Mouse (Mus musculus): ENCODE results near the gene Lypd8.
A peak's percentile ranks its signal among the peaks of the same experiment; 100 is the strongest.
"Not testable (repeated sequence)": the region's sequence is repeated elsewhere in the genome, so short reads cannot be mapped to it uniquely, and the experiment has no call there.

Lypd8 gene

DNA sequence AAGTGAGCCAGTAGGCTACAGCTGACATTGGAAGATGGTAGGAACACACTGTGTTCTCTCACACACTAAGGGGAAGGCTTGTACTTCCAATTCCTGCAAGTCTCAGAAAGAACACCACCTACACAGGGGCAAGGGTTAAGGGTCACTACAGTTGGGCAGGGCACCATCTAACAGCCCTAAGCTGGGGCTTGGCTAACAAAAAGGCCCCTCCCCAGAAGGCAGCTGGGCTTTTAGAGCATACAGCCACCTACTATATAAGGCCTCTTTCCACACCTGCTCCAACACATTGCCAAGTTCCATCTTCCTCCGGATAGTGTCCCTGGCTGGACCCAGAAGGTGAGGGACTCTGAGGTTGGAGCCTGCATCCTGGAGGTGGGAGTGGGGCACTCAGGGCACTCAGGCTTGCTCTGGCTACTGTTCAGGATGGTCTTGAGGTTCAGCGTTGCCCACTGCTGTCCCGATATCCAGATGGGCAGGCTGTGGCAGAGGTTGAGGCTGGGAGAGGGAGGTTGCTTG is at the start of gene Lypd8:
Lypd8 (plus strand) TSS at position 281 of the 516 bp plus-strand sequence.
- no peak for DNase-seq

DNA sequence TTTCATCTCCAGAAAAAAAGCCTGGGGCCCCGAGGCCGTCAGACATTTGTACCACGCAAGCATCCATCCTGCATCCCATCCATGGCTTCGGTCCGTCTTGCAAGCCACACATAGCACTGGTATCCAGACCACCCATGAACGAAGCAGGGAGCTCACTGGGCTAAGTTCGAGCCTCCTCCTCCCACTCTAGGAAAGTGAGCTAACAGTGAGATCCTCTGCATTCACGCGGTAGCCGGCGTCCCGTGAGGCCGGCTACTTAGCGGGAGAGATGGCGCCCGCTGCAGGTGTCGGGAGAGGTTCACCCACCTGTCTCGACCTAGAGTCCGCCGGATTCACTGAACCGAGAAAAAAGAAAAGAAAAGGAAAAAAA is 49.0 kb upstream of the Lypd8 start:
- DNase-seq: no peak

DNA sequence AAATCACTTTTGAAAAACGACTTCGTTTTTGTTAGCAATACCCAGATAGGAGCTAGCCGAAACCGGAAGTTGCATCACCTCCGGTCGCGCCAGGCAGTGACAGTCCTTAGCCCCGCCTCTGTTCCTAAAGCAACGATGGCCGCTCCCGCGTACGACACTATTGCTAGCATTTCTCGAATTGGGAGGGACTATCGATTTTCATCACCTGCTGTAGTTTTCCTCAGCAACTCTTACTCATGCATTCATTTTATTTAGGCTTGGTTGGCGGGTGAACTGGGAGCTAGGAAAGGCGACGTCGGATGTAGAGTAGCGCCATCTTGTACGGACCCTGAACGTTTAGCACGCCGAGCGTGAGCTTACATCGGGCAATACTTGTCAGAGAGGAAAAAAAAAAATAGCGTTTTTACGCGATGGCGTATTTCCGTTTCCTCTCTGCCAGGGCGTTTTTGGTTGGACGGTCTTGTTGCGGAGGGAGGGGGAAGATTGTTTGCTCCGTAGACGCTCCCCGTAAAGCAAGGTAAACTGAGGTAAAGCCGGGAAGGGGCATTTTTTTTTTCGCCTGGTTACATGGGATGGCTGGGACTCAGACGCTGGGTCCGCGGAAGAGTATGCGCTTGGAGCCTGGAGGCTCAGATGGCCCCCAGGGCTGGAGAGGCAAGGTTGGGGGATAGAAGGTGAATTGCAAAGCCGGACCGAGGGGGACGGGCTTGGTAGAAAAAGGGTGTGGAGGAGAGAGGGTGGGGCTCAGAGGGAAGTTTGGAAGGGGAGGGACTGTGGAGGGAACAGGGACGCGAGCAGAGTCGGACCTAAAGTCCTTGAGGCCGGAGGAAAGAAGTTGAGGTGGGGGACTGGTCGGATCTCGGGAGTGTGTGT is 48.3 kb upstream of the Lypd8 start, which contains the start of the genes Zfp672 and Sh3bp5l:
Zfp672 (minus strand) TSS at position 64 of the 873 bp plus-strand sequence.
Sh3bp5l (plus strand) TSS at position 449 of the 873 bp plus-strand sequence.
- peak; percentile 97 for DNase-seq

DNA sequence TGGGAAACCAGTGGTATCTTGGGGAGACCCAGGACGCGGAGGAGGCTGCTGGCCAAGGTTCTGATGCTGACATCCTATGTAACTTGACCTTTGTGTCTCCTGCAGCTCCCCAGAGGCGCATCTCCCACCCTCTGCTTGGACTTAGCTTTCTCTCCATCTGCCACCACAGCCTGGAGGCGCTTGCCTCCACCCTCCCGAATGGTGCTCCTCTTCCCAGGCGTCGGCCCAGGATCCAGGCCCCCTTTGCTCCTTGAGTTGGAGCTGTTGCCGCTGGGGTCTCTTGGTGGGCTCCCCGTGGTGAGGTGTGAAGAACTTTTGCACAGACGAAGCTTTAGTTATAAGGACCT is 47.7 kb upstream of the Lypd8 start:
- DNase-seq: no peak

DNA sequence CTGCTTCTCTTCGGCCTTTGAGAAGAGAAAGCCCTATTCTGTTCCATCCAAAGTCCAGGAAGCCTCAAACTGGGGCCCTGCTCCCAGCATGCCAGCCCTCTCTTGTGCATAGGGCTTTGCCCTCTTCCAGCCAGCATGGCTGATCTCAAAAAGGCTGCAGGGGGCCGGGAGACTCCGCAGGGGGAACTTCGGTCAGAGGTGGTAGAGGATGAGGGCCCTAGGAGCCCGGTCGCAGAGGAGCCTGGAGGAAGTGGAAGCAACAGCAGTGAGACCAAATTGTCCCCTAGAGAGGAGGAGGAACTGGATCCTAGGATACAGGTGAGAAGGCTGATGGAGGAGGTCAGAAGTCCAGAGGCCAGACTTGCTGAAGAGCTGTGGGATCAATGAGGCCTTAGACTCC is 47.3 kb upstream of the Lypd8 start:
- DNase-seq: no peak

DNA sequence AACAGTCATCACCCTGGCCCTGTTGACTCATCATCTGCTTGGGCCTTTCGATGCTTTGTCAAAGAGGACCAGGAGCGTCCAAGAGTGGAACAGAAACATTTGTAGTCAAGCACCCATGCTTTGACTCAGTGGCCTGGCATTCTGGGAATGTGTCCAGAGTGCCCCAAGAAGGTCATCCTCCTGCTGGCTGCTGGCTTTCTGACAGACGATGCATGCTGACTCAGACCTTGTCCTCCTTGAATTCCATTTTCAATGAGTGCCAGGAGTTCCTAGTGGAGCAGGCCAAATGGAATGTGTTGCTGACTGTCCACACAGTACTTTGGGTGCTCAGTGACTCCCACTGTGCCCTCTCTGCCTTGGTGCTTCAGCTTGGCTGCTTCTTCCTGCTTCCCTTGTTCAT is 44.1 kb upstream of the Lypd8 start:
- DNase-seq: no peak

DNA sequence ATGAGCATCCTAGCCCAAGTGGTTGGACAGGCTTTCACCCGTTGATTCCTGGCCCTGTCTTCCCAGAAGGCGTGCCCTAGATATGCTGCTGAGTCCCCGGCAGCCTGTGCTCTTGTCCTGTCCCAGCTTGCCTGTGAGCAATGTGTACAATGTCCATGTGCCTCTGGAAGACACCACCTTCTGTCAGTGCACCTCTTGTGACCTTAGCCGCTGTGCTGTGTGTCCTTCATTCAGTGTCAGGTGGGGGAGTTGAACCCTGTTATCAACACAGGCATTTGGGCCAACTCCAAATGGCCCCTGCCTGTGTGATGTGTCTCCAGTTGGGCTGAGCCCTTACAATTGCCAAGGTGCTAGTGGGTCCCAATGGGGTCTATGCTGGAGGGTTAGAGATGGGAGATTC is 32.1 kb upstream of the Lypd8 start:
- no peak for DNase-seq

DNA sequence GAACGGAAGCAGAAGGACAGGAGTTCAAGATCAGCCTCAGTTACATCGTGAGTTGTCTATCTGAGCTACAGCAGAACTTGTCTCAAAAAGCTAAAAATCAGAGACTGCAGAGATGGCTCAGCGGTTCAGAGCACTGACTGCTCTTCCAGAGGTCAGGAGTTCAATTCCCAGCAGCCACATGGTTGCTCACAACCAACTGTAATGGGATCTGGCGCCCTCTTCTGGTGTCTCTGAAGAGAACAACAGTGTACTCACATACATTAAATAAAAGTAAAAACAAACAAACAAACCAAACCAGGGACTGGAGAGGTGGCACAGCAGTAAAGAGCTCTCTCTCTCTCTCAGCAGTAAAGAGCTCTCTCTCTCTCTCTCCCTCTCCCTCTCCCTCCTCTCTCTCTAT is 28.2 kb upstream of the Lypd8 start:
- peak; percentile 21 for DNase-seq

DNA sequence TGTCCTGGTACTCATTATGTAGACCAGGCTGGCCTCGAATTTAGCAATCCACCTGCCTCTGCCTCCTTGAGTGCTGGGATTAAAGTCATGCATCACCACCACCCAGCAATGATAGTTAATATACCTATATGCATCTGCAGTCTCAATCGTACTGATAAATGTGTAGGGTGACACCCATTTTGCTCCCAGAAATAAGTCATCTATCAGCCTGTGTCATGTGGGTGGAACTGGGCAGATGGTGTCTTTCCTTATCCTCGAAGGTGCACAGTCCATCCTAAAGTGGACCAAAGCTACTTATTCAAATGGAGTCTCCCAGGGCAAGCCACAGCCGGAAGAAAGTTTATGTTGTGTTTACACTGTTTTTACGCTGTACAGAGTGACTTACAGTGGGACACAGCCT is 27.7 kb upstream of the Lypd8 start:
- DNase-seq: no peak

DNA sequence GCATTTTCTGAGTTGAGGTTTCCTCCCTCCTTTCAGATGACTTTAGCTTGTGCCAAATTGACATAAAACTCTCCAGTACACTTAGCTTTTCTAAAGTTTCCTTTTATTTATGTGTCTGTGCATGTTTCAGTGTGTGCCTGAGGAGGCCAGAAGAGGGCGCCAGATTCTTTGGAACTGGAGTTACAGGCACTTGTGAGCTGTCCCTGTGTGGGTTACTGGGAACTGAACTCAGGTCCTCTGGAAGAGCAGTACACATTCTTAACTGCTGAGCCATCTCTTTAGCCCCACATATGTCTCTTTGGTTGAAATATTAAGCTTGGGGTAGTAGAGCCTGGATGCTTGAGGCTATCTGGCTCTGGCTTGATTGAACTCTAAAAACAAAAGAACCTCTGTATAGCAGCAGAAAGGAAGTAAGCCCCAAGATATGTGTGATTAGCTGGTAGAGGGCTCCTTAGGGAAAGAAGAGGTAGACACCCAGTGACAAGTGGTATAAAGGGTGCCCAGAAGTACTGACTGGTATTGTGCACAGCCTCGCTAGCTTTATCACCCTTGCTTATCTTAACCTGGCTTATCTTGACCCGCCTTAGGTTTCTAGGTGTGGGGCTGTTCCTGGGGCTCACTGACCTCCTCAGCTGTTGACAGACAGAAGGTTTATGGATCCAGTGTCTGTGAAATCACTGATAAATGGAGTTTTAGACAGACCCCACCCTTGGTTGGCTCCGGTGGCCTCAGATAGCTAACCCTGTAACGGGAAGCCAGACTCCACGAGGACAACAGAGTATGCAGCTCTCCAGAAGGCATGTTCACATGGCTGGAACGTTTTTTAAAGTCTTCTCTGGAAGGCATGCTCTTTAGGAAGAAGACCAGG is 25.9 kb upstream of the Lypd8 start:
- peak; percentile 19 for DNase-seq

DNA sequence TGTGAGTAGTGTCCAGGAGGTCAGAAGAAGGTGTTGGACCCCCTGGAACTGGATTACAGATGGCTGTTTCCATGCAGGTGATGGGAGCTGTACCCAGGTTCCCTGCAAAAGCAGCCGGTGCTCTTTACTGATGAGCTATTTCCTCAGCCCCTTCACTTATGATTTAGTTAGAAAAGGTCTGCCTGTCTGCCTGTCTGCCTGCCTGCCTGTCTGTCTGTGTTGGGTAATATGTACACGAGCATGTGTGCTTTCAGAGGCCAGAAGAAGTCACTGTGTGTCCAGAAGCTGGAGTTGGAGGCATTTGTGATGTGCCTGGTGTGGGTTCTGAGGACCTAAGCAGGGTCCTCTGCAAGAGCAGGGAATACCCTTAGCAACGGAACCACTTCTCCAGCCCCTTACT is 25.1 kb upstream of the Lypd8 start:
- DNase-seq: no peak

DNA sequence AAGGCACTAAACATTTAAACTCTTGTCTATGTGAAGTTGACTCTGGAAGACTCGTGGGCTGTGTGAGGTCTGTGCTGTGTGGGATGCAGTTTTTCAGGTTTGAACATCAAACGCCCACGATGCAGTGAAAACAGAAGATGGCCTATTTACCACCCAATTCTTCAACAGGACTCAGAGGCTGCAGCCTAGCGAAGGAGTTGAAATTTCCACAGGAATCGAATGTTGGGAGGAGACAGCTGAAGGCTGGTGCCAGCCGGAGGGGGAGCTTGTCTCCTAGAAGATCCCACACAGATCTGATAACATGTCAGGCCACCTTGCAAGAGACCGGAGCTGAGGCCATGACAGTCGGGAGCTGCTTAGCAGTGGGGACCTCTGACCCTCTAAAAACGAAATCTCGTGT is 24.4 kb upstream of the Lypd8 start:
- no peak for DNase-seq

DNA sequence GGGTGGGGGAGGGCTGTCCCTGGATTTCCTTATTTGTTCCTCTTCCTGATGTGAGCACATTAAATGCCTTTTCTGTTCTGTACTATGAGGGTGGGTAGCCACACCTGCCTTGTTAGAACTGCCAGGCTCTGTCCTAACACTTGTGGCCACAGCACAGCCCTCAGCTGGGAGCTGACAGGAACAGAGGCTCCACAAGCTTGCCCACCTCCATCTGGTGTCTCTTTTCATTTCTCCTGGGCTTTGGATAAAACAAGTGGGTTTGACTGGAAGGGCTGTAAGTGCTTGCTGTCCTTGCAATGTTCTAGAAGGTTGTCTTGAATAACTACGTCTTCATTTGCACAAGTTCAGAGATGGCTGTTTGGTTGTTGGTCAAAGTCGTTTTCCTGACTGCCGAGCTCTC is 23.9 kb upstream of the Lypd8 start:
- no peak for DNase-seq

DNA sequence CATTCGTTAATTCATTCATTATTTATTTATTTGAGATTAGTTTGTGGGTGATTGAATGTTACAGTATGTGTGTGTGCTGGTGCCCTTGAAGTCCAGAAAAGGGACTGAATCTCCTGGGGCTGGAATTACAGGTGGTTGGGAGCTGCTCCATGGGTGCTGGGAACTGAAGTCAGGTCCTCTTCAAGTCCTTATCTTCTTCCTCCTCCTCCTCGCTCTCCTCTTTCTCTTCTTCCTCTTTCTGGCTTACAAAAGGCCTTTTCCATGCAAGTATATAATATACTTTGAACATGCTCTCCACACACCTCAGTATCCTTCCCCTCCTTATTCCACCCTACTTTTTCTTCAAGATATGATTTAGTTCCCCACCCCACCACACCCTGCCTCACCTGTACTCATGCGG is 21.8 kb upstream of the Lypd8 start:
- DNase-seq: no peak

DNA sequence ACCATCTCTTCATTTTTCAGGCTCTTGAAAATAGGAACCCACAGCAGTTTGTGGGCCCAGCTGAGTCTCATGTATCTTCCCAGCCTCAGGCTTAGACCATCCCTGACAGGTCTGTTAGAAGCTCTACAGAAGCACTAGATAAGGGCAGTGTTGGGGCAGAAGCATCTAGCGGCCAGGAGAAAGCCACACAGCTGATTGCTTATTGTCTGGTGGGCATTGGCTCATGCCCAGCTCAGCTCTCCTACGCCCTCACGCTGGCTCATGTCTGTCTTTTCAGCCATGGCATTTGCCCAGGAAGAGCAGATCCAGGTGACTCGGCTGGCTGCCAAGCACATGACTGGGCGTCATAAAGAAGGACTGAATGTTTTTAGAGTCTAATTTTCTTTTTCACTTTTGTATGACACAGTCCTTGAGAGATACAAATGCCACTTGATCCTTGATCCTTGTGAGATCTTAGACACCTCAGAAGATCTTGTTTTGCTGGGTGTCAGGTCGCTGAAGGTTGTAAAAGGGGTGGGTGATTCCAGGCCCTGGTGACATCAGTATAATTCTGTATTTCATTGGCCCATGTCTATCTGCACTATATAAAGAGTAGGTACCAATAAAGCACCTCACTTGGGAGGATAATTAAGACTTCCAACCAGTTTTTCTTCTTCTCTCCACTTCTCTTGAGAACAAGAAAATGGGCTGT is 20.9 kb upstream of the Lypd8 start:
- no peak for DNase-seq

DNA sequence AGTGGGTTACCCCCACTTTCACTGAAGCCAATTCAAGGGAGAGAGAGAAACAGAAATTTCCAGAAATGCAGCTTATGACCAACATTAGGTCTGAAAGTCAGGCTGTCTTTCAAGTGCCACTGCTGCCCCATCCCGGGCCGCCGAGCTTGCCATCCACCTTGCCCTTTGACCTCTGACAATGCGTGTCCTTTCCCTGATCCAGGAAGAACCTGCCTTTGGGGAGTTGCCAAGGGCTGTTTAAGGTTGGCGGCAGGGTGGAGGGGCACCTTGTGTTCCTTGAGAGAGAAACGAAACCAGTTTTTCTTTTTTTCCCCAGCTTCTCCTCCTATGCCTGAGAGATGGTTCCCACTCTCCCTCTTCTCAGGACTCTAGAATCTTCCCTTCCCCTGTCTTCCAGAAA is 16.3 kb upstream of the Lypd8 start:
- not testable (repeated sequence) for DNase-seq

DNA sequence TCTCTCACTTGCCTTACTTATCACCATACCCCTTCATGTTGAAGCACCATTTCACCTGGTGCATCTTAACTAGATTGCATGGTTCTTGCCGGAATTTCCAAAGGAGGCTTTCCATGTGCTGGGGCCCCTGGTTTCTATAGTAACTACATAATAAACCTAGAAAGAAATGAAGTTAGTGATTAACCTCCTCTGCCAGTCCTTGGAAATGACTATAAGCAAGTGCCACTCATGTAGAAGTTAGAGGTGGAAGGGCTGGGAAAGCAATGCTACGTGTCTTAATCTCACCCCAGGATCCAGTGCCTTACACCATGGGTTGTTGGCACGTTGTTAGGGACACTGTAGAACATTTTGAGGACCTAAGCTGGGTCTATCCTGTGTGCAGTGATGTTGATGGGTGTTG is 14.4 kb upstream of the Lypd8 start:
- no peak for DNase-seq

DNA sequence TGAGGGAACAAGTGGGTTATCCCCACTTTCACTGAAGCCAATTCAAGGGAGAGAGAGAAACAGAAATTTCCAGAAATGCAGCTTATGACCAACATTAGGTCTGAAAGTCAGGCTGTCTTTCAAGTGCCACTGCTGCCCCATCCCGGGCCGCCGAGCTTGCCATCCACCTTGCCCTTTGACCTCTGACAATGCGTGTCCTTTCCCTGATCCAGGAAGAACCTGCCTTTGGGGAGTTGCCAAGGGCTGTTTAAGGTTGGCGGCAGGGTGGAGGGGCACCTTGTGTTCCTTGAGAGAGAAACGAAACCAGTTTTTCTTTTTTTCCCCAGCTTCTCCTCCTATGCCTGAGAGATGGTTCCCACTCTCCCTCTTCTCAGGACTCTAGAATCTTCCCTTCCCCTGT is 12.7 kb upstream of the Lypd8 start:
- DNase-seq: not testable (repeated sequence)

DNA sequence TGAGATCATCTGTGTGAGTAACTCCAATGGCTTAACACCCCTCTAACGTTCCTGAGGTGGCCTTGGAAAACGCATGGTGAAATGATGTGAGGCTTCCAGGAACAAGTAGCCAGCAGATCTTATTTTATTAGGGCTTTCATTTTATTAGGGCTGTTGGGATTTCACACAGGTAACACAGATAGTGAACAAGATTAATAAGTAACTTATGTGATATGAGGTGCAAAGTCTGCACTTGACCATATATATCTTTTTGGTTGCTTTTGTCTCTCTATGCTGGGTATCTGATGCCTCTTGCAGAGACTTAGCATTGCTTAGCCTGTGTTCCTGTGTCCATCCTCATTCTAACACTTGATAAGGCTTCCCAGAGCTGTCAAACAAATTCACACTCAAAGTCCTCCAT is 1.6 kb upstream of the Lypd8 start:
- DNase-seq: no peak

DNA sequence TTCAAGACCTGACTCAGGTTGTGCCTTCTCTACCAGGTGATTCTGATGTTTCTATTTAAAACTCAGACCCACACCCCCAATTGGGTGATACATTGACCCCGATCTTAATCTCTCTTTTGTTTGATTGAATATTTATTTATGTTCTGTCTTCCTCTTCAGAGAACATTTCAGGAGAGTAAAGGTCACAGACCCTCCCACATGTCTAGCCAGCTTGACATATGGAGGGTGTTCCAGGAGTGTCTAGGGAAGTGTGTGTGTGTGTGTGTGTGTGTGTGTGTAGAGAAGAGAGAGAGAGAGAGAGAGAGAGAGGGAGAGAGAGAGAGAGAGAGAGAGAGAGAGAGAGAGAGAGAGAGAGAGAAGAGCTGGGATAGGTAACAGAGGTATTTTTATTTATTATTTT is 1.2 kb upstream of the Lypd8 start:
- no peak for DNase-seq

DNA sequence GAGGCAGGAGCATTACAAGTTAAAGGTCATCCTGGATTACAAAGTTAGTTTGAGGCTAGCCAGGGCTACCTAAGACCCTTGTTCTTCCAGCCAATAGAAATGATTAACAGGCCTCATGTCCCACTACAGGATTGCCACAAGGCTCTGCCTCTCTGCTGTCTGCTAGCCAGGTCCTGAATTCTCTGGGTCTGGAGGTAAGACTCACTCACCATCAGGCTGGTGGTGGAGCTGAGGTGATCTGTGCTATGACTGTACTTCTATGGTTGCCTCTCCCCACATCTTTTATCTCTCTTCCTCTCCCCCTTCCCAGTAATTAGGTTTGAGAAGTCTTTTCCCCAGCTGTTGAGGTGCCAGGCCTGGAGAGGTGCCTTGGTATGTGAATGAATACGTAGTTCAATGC is 673 bp downstream of the Lypd8 start:
- DNase-seq: no peak

DNA sequence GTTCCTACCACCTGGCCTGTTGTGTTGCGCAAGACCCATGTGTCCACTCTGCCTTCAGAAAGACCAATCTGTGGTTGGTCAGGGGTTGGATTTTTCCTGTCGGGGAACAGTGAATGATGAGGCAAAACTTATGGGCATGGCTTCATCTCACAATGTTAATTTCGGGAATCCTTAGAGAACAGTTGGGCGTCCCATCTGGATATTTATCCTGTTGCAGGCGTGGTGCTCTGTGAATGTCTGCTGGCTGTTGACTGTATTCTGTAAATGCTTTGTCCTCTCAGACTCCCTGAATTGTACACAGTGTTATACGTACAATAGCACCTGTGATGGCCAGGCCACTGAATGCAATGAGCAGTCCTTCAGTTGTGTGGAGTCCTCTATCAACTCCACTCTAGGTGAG is 3.6 kb downstream of the Lypd8 start:
- no peak for DNase-seq

DNA sequence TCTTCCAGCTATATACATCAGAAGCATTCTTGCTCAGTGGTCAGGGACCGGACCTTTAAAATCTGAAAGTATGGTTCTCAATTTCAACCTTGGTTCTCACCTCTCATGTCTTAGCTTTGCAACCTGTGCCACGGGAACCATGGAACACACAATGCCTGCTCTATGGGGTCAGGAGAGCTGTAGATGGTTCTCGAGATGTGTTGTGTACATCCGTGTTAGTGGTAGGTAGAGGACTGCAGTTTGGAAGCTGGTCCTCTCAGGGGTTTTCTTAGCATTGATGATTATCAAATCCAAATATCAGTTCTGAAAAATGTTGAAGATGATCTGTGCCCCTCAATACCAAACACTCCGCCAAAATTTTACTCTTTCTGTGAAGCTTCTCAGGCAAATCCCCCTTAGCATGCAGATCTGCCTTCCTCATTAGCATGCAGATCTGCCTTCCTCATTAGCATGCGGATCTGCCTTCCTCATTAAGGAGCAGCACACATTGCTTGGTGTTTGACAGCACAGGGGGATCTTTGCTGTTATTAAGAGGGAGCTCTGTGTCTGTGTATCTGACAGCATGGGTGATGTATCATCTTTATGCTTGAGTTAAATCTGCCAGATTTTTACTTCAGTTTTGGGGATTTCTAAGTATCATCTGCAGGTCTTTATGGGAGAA is 21.3 kb downstream of the Lypd8 start:
- DNase-seq: peak; percentile 71
